Mouse (Mus musculus) lung, postnatal 0 days (tissue): Measurements from ENCODE around the gene Eftud2.

Experiments used
- CTCF ChIP-seq: IDR thresholded peaks from 2 replicates; pipeline ENCODE4 v1.5.1; 2016; ENCODE audit warnings: antibody characterized with exemption, mild to moderate bottlenecking
- EP300 ChIP-seq: IDR thresholded peaks from 2 replicates; pipeline ENCODE4 v1.6.1; 2016; ENCODE audit warnings: antibody characterized with exemption, mild to moderate bottlenecking, control low read depth

DNA sequence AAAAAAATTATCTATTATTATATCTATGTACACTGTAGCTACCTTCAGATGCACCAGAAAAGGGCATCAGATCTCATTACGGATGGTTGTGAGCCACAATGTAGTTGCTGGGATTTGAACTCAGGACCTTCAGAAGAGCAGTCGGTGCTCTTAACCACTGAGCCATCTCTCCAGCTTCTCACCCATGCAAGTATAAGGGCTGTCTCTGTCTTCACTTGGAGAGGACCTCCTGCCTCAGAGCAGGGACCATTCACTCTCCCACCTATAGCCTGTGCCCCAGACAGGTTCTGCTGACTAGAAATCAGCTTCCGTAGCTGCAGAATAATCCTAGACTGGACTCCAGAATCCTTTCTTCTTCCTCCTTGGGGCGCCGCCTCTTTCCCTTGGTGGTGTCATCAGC lies 21.3 kb upstream of the Eftud2 start:
- TF ChIP-seq CTCF (no peak), EP300 (no peak)
